Mouse (Mus musculus) induced T-regulatory cell, adult 2 months (primary cell): ENCODE measurements at regions not wholly inside any gene's neighbourhood (a gene's known extent, or its start where the extent isn't known, plus 50 kb on each side); places are given as distances from the start of the nearest gene placed in this dataset.

ENCODE experiments used
- DNase-seq: peaks from one replicate; pipeline ENCODE4 v3.0.0-alpha.2; 2012; ENCODE audit warnings: low read depth

GRCm38 (mm10) chr10:6053207-6053606, 131.0 kb upstream of the Rgs17 start:
- DNase-seq = no peak

GRCm38 (mm10) chr10:6043358-6043757, 121.2 kb upstream of the Rgs17 start:
- DNase-seq = no peak

- no peak for DNase-seq
Observed at GRCm38 (mm10) chr10:6039771-6040170, 117.6 kb upstream of the Rgs17 start.

- peak; percentile 41 for DNase-seq
Observed at GRCm38 (mm10) chr10:6035792-6036487, 113.7 kb upstream of the Rgs17 start.

GRCm38 (mm10) chr10:6032469-6032868, 110.3 kb upstream of the Rgs17 start:
- no peak for DNase-seq

- DNase-seq = no peak
Observed at GRCm38 (mm10) chr10:6027551-6027950, 105.4 kb upstream of the Rgs17 start.

- no peak for DNase-seq
Observed at GRCm38 (mm10) chr10:6026317-6026716, 104.1 kb upstream of the Rgs17 start.

GRCm38 (mm10) chr10:6022609-6023283, 100.5 kb upstream of the Rgs17 start:
- DNase-seq = no peak

GRCm38 (mm10) chr10:6020944-6021684, 98.9 kb upstream of the Rgs17 start:
- no peak for DNase-seq

- no peak for DNase-seq
Observed at GRCm38 (mm10) chr10:6013743-6014142, 91.5 kb upstream of the Rgs17 start.

GRCm38 (mm10) chr10:6011541-6011940, 89.3 kb upstream of the Rgs17 start:
- DNase-seq = no peak

GRCm38 (mm10) chr10:6011029-6011428, 88.8 kb upstream of the Rgs17 start:
- no peak for DNase-seq

GRCm38 (mm10) chr10:6007238-6007972, 85.2 kb upstream of the Rgs17 start:
- DNase-seq = no peak

GRCm38 (mm10) chr10:5981433-5981832, 59.2 kb upstream of the Rgs17 start:
- DNase-seq = no peak

- DNase-seq = no peak
Observed at GRCm38 (mm10) chr10:5978534-5978933, 56.3 kb upstream of the Rgs17 start.
